Mouse (Mus musculus): ENCODE data around the gene Olfr547. TPM values are rescaled to one million over a fixed set of nuclear protein-coding genes. Genes with fewer than 3 reads are reported as not detected.

Olfr547 gene
- not detected for polyA plus RNA-seq (2014; fragmentation: Illumina TruSeq; extraction: RNeasy Lipid Tissue Mini Kit (QIAGEN cat#74804); ENCODE audit: low read depth, low replicate concordance)

DNA sequence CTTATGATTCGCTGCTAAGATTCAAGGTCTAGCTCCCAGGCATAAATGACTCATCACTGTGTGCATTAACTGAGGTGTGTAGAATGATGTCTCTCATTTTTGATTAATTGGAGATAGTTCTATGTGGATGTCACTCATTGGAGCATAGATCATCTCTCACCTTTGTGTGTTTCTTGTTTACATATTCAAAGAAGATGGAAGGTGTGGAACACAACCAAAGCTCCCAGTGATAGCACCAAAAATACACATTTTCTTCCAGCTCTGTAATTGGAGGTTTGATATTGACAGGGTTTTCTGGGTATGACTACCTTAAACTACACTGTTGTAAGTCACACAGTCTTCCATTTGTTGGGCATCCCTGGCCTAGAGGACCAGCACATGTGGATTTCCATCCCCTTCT lies at the start of gene Olfr547:
Gene Olfr547, plus strand, starts transcription at position 301 of the 400 bp plus-strand sequence.

DNA sequence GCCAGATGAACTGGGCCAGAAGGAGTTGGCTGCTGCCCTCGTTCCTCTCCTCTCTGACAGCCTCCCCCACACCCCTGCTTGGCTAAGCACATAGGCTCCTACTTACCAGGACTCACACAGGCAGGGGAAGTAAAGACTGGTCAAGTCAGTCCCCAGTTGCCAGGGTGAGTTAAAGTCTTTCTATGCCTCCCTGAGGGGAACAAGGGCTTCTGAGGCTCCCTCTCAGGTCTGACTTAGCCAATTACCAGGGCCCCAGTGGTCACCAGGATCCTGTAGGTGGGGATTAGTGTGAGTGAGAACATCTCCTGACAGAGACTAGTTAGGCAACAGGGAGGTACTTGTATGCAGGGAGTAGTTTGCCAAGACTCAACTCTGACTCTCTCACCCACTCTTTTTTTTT lies 46.4 kb upstream of the Olfr547 start, which contains the start of gene Olfr544:
Gene Olfr544, minus strand, starts transcription at position 153 of the 400 bp plus-strand sequence.

DNA sequence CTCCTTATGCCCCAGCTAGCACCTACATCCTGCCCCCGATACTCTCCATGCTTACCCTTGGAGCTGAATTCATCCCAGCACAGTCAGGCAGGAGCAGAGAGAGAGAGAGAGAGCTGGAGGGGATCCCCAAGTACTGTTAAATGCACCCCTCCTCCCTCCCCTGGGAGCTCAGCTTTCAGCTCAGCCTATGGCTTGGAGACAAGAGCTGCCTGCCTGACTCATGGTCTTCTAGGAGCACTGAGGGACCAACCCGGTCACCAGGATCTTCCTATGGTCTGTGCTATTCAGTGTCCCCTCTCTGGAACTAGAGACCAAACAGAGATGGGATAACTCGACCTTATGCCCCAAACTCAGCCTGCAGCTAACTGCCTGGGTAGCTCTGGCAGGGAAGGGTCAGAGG lies 35.1 kb upstream of the Olfr547 start, which contains the start of gene Olfr545:
Gene Olfr545, minus strand, starts transcription at position 101 of the 400 bp plus-strand sequence.

DNA sequence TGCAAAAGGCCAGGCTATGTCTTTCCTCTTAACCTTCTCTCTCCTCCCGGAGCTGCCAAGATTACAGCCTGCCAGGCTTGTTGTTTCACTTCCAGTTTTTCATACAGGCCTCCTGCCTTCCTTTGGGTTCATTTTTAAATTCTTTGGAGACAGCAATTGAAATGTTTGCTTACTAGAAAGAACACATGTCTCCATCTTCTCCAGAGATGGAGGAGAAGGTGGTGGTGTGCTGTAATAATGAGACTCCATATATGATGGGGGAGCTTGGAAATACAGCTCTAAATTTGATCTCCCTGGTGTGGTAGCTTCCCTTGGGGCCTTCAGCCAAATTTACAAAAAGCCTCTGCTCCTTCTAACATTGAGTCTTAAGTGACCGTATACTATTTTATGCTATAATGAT lies 6.0 kb downstream of the Olfr547 start, which contains the start of gene Olfr548-ps1:
Gene Olfr548-ps1, plus strand, starts transcription at position 301 of the 400 bp plus-strand sequence.

DNA sequence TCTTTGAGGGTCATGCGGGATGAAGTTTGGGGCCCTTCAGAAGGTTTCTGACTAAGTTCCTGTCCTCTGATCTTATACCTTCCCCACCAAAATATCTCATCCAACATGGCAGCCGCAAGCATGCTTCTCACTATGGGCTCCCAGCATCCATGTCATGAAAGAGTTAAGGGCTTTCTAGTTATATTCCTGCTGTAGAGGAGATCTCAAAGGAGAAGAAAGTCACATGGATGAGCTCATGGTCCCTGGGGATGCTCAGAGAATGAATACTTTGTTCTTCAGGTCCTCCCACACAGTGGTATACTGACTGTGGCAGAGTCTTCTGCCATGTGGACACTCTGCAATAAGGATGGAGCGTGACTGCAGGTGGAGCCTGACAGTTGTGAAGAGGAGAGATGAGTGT lies 15.0 kb downstream of the Olfr547 start, which contains the start of gene Olfr549:
Gene Olfr549, plus strand, starts transcription at position 301 of the 400 bp plus-strand sequence.

DNA sequence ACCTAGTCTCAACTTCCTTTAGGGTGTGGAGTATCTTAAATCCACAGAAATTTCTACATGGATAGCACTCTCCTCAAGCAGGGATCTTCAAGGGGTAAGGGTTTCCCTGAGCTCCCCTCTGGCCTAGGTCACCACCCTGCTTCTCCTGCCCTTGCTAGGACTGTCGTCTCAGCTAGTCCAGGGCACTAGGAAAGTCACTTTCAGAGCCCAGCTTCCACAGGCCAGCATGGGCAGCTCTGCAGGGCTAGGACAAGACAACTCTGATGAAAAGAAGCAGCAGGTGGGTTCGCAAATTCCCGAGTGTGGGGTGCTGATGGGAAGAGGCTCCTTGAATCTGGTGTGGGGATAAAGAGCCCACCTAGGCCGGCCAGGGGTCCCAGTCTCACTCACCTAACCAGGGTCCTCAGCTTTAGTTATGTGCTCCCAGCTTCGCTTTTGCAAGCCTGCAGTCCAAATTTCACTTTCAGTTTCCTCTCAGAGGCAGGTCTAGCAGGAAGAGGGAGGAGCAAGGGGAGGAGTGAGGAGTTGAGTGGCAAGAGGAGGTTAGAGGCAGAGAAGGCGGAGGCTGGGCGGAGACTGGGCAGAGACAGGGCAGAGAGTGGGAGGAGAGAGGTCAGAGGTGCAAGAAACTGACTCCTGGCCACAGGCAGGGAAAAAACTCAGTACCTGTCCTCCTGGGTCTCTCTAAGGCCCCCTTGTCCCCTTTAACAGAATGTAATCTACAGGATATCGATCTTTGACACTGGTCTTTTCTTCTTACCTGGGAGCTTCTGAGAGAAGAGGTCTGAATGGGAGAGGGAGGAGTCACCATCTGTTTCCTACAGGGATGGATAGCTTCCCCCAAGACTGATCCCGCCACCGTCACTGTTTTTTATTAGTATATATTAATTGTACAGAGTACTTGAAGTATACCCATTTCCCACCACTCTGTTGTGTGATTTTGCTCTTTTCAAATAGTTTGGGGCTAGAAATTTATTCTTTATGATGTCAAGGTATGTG lies 30.7 kb downstream of the Olfr547 start, which contains the start of gene Trim21:
Gene Trim21, minus strand, starts transcription at position 488 of the 999 bp plus-strand sequence.

DNA sequence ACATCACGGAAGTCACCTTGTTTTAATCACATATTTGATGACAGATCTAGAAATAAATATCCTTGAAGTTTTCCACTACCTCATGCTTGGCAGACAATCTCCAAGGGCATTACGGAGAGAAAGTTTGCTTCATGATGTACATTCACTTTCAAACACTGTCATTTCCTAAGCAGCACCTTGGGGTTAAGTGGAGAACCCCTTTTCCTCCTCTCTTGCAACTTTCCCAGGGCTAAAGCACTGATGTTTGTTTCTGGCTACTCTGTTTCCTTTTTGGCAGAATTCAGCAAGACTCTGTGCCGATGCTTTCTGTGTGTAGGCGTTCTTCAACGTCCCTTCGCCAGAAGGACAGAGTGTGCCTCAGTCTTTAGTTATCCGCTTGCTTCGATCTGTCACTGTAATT lies 36.6 kb downstream of the Olfr547 start, which contains the start of gene Olfr550:
Gene Olfr550, plus strand, starts transcription at position 301 of the 400 bp plus-strand sequence.

Other genes with a start within 250 kb of the Olfr547 start
- gene Rrm1, start 93.1 kb upstream of the Olfr547 start, polyA plus RNA-seq (2014; fragmentation: Illumina TruSeq; extraction: RNeasy Lipid Tissue Mini Kit (QIAGEN cat#74804); ENCODE audit: low read depth, low replicate concordance), result 12.9 TPM
- gene Olfr543, start 53.1 kb upstream of the Olfr547 start, polyA plus RNA-seq (2014; fragmentation: Illumina TruSeq; extraction: RNeasy Lipid Tissue Mini Kit (QIAGEN cat#74804); ENCODE audit: low read depth, low replicate concordance), result not detected
- not detected for gene Olfr544, start 46.4 kb upstream of the Olfr547 start, polyA plus RNA-seq (2014; fragmentation: Illumina TruSeq; extraction: RNeasy Lipid Tissue Mini Kit (QIAGEN cat#74804); ENCODE audit: low read depth, low replicate concordance)
- not detected for gene Olfr545, start 35.2 kb upstream of the Olfr547 start, polyA plus RNA-seq (2014; fragmentation: Illumina TruSeq; extraction: RNeasy Lipid Tissue Mini Kit (QIAGEN cat#74804); ENCODE audit: low read depth, low replicate concordance)
- not detected for gene Olfr548-ps1, start 6.1 kb downstream of the Olfr547 start, polyA plus RNA-seq (2014; fragmentation: Illumina TruSeq; extraction: RNeasy Lipid Tissue Mini Kit (QIAGEN cat#74804); ENCODE audit: low read depth, low replicate concordance)
- not detected for gene Olfr549, start 15.1 kb downstream of the Olfr547 start, polyA plus RNA-seq (2014; fragmentation: Illumina TruSeq; extraction: RNeasy Lipid Tissue Mini Kit (QIAGEN cat#74804); ENCODE audit: low read depth, low replicate concordance)
- 6.7 TPM for gene Trim21, start 30.7 kb downstream of the Olfr547 start, polyA plus RNA-seq (2014; fragmentation: Illumina TruSeq; extraction: RNeasy Lipid Tissue Mini Kit (QIAGEN cat#74804); ENCODE audit: low read depth, low replicate concordance)
- gene Olfr550, start 36.7 kb downstream of the Olfr547 start, polyA plus RNA-seq (2014; fragmentation: Illumina TruSeq; extraction: RNeasy Lipid Tissue Mini Kit (QIAGEN cat#74804); ENCODE audit: low read depth, low replicate concordance), result not detected
- not detected for gene Olfr551, start 57.1 kb downstream of the Olfr547 start, polyA plus RNA-seq (2014; fragmentation: Illumina TruSeq; extraction: RNeasy Lipid Tissue Mini Kit (QIAGEN cat#74804); ENCODE audit: low read depth, low replicate concordance)
- gene Olfr552, start 63.0 kb downstream of the Olfr547 start, polyA plus RNA-seq (2014; fragmentation: Illumina TruSeq; extraction: RNeasy Lipid Tissue Mini Kit (QIAGEN cat#74804); ENCODE audit: low read depth, low replicate concordance), result not detected
- gene Olfr553, start 83.5 kb downstream of the Olfr547 start, polyA plus RNA-seq (2014; fragmentation: Illumina TruSeq; extraction: RNeasy Lipid Tissue Mini Kit (QIAGEN cat#74804); ENCODE audit: low read depth, low replicate concordance), result not detected
- not detected for gene Olfr554, start 103.7 kb downstream of the Olfr547 start, polyA plus RNA-seq (2014; fragmentation: Illumina TruSeq; extraction: RNeasy Lipid Tissue Mini Kit (QIAGEN cat#74804); ENCODE audit: low read depth, low replicate concordance)
- not detected for gene Olfr555, start 124.1 kb downstream of the Olfr547 start, polyA plus RNA-seq (2014; fragmentation: Illumina TruSeq; extraction: RNeasy Lipid Tissue Mini Kit (QIAGEN cat#74804); ENCODE audit: low read depth, low replicate concordance)
- not detected for gene Olfr556, start 130.2 kb downstream of the Olfr547 start, polyA plus RNA-seq (2014; fragmentation: Illumina TruSeq; extraction: RNeasy Lipid Tissue Mini Kit (QIAGEN cat#74804); ENCODE audit: low read depth, low replicate concordance)
- 23.3 TPM for gene Trim68, start 152.6 kb downstream of the Olfr547 start, polyA plus RNA-seq (2014; fragmentation: Illumina TruSeq; extraction: RNeasy Lipid Tissue Mini Kit (QIAGEN cat#74804); ENCODE audit: low read depth, low replicate concordance)
- gene Olfr557, start 161.2 kb downstream of the Olfr547 start, polyA plus RNA-seq (2014; fragmentation: Illumina TruSeq; extraction: RNeasy Lipid Tissue Mini Kit (QIAGEN cat#74804); ENCODE audit: low read depth, low replicate concordance), result not detected
- gene Olfr558, start 167.5 kb downstream of the Olfr547 start, polyA plus RNA-seq (2014; fragmentation: Illumina TruSeq; extraction: RNeasy Lipid Tissue Mini Kit (QIAGEN cat#74804); ENCODE audit: low read depth, low replicate concordance), result 6.0 TPM
- gene Olfr33, start 184.3 kb downstream of the Olfr547 start, polyA plus RNA-seq (2014; fragmentation: Illumina TruSeq; extraction: RNeasy Lipid Tissue Mini Kit (QIAGEN cat#74804); ENCODE audit: low read depth, low replicate concordance), result not detected
- gene Olfr559, start 192.7 kb downstream of the Olfr547 start, polyA plus RNA-seq (2014; fragmentation: Illumina TruSeq; extraction: RNeasy Lipid Tissue Mini Kit (QIAGEN cat#74804); ENCODE audit: low read depth, low replicate concordance), result not detected
- 0.39 TPM for gene Olfr560, start 224.6 kb downstream of the Olfr547 start, polyA plus RNA-seq (2014; fragmentation: Illumina TruSeq; extraction: RNeasy Lipid Tissue Mini Kit (QIAGEN cat#74804); ENCODE audit: low read depth, low replicate concordance)
- 3.1 TPM for gene Olfr78, start 224.7 kb downstream of the Olfr547 start, polyA plus RNA-seq (2014; fragmentation: Illumina TruSeq; extraction: RNeasy Lipid Tissue Mini Kit (QIAGEN cat#74804); ENCODE audit: low read depth, low replicate concordance)
- not detected for gene Olfr561, start 236.5 kb downstream of the Olfr547 start, polyA plus RNA-seq (2014; fragmentation: Illumina TruSeq; extraction: RNeasy Lipid Tissue Mini Kit (QIAGEN cat#74804); ENCODE audit: low read depth, low replicate concordance)